Mouse (Mus musculus) MEL (cell line): ENCODE results near the gene Ncoa5.

Experiments used
- MEF2A ChIP-seq: IDR thresholded peaks from 2 replicates; pipeline ENCODE4 v1.6.1; 2014; ENCODE audit warnings: low read depth, mild to moderate bottlenecking, inconsistent platforms, low read length, improper control_type of control experiment; ENCODE audit not compliant: poor library complexity, insufficient replicate concordance, severe bottlenecking; ENCODE audit errors: extremely low read depth
- TAL1 ChIP-seq: IDR thresholded peaks from 2 replicates; pipeline ENCODE4 v1.6.1; 2012; ENCODE audit warnings: mild to moderate bottlenecking, inconsistent platforms, low read length, moderate library complexity, mixed read lengths

DNA sequence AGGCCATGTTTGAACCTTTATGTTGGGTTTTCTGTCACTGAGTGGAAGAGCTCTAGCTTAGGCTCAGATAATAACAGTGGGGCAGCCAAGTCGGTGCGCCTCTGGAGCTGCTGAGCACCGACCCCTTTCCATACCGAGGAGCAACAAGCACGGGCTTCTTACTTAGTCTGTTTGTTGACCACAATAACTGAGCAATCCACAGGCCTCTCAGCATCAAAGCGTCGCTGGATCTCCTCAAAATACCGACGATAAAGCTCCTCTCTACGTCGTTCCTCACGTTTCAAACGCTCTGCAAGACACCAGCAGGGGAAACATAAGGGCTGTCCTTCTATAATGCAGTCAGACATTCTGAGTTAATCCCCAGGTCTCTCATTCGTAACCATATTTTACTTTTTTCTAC is 25.5 kb downstream of the Ncoa5 start:
- TF ChIP-seq MEF2A, result no peak
- no peak for TF ChIP-seq TAL1
